Mouse (Mus musculus): Measurements from ENCODE around the gene Akap13. TPM values are rescaled to one million over a fixed set of nuclear protein-coding genes. Genes with fewer than 3 reads are reported as not detected.
A peak's percentile ranks its signal among the peaks of the same experiment; 100 is the strongest.
"Not testable (repeated sequence)": the region's sequence is repeated elsewhere in the genome, so short reads cannot be mapped to it uniquely, and the experiment has no call there.

Gene Akap13
- polyA plus RNA-seq, 1 experiment from 2014 or later: 37.6 TPM

DNA sequence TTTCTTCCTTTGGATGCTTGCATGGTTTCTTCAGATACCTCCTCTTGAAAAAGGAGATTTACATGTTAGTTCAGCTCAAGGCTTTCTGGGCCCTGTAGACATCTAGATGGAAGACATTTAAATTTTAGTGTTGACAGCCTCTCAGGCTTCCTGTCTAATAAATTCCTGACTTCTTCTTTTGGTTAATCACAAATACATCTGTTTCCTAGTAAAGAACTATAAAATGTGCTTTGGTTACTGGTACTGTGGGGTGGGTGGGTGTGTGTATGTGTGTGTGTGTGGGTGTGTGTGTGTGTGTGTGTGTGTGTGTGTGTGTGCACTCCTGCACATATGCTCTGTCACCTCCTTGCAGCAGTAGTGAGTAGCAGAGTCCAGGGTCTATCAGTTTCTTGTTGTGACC is 262.0 kb downstream of the Akap13 start:
- no peak overlapping the region for H3K4me3 ChIP-seq
- H3K36me3 ChIP-seq: peaks cover 35% of the 10 kb centered on the region
- no peak for DNase-seq (ENCODE audit: low spot score)
- H3K9me3 ChIP-seq: no peaks in the 10 kb centered on the region
- H3K27ac ChIP-seq: no peak overlapping the region
- H3K4me1 ChIP-seq: peaks cover 5% of the 10 kb centered on the region; the same call in 1 of the 2 replicates
- no peaks in the 10 kb centered on the region for H3K27me3 ChIP-seq (ENCODE audit: insufficient read depth, poor library complexity, severe bottlenecking)

DNA sequence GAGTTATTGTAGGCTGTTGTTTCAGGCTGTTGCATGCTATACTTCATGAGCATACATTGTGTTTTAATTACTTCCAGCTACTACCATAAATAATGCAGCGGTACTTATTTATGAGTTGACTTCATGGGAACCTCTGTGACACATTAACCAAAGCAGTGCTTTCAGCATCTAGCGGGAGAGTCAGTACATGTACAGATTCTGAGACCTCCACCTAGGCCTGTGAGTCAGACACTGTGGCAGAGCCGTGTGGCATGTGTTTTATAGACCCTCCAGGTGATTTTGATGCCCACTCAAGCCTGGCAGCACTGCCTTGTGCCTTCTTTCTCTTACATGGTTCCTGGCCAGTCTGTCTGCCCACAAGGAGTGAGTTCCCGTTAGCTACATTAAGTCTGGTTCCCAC is 266.0 kb downstream of the Akap13 start:
- 85% methylated on average over 4 of the region's 4 CpGs for WGBS
- Histone ChIP-seq H3K27ac (no peak overlapping the region), H3K36me3 (peaks cover 61% of the 10 kb centered on the region)

DNA sequence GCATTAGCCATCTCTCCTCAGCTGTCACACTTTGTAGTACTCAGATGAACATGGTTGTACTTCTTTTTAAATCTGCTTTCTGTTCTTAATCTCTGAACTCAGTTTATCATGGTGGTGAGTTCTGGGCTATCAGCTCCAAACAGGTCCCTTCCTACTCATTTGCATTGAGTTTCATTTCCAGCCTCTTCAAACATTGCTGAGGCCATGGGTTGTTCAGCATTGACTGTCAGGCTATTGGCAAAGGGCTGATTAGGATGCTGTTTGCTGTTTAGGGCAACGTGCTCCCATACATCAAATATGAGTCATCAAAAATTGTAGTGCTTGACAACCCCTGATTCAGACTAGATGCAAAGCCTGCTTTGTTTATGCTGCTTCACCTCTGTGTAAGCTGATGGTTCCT is 268.7 kb downstream of the Akap13 start:
- Histone ChIP-seq H3K9me3 (no peaks in the 10 kb centered on the region), H3K27ac (no peak overlapping the region), H3K27me3 (ENCODE audit: insufficient read depth, poor library complexity, severe bottlenecking) (no peaks in the 10 kb centered on the region), H3K36me3 (peaks cover 78% of the 10 kb centered on the region), H3K4me1 (no peaks in the 10 kb centered on the region), H3K4me3 (no peak overlapping the region)
- WGBS: 96% methylated on average over 1 of the region's 1 CpGs
- DNase-seq (ENCODE audit: low spot score): no peak

More for the DNA sequence above, 266.0 kb downstream of the Akap13 start:
- Histone ChIP-seq H3K4me3 (no peak overlapping the region), H3K9me3 (no peaks in the 10 kb centered on the region), H3K27me3 (ENCODE audit: insufficient read depth, poor library complexity, severe bottlenecking) (no peaks in the 10 kb centered on the region), H3K4me1 (no peaks in the 10 kb centered on the region)
- DNase-seq (ENCODE audit: low spot score): no peak

DNA sequence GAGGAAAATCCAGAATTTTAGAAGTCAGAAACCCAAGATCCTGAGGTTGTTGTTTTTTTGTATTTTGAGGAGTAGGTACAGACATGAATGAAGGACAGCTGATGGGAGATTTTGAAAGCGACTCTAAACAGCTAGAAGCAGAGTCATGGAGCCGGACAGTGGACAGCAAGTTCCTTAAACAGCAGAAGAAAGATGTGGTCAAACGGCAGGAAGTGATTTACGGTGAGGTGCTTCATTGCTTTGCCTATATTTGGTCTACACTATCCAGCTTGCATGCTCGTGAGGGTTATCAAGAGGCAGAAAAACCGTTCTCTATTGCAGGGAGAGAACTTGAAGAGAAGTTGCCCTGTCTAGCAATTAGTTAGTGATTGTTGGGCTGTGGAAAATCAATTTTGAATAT is 270.6 kb downstream of the Akap13 start:
- DNase-seq (ENCODE audit: low spot score): no peak
- no peak overlapping the region for H3K27ac ChIP-seq
- peaks cover 77% of the 10 kb centered on the region for H3K36me3 ChIP-seq
- H3K4me3 ChIP-seq: no peak overlapping the region
- WGBS: 87% methylated on average over 6 of the region's 6 CpGs
- no peaks in the 10 kb centered on the region for H3K4me1 ChIP-seq
- H3K27me3 ChIP-seq (ENCODE audit: insufficient read depth, poor library complexity, severe bottlenecking): no peaks in the 10 kb centered on the region
- no peaks in the 10 kb centered on the region for H3K9me3 ChIP-seq

DNA sequence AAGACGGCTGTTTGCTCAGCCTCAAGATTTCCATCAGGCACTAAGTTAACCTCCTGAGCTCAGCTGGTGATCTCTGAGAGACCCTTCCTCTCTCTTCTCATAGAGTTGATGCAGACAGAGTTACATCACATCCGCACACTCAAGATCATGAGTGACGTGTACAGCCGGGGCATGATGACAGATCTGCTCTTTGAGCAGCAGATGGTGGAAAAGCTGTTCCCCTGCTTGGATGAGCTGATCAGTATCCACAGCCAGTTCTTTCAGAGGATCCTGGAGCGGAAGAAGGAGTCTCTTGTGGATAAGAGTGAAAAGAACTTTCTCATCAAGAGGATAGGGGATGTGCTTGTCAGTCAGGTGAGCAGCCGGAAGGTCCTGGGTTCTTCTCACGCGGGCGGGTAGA is 271.5 kb downstream of the Akap13 start:
- peaks cover 80% of the 10 kb centered on the region for H3K36me3 ChIP-seq

DNA sequence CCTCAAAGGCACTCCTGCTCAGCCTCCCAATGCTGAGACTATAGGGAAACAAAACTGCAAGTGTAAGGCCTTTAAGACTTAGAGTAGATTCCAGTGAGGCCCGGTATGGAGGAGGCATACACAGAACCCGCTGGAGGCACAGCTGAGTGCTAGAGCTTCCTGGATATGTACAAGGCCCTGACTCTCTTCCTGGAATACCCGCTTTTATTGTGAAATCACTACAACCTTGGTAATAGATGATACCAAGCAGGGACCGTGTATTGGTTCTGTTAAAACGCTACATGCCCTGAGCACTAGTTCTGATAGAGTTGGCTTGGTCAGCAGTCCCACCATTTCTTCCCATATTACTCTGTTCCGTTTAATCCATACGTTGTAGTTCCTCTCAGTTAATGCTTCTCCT is 274.3 kb downstream of the Akap13 start:
- H3K4me3 ChIP-seq: no peak overlapping the region
- WGBS: 94% methylated on average over 7 of the region's 7 CpGs
- no peak overlapping the region for H3K27ac ChIP-seq
- H3K4me1 ChIP-seq: no peaks in the 10 kb centered on the region
- H3K27me3 ChIP-seq (ENCODE audit: insufficient read depth, poor library complexity, severe bottlenecking): no peaks in the 10 kb centered on the region
- DNase-seq (ENCODE audit: low spot score): no peak
- no peaks in the 10 kb centered on the region for H3K9me3 ChIP-seq
- H3K36me3 ChIP-seq: peaks cover 83% of the 10 kb centered on the region

More for the DNA sequence above, 271.5 kb downstream of the Akap13 start:
- DNase-seq (ENCODE audit: low spot score): no peak
- 92% methylated on average over 9 of the region's 9 CpGs for WGBS
- Histone ChIP-seq H3K4me3 (no peak overlapping the region), H3K4me1 (no peaks in the 10 kb centered on the region), H3K9me3 (no peaks in the 10 kb centered on the region), H3K27me3 (ENCODE audit: insufficient read depth, poor library complexity, severe bottlenecking) (no peaks in the 10 kb centered on the region), H3K27ac (no peak overlapping the region)

DNA sequence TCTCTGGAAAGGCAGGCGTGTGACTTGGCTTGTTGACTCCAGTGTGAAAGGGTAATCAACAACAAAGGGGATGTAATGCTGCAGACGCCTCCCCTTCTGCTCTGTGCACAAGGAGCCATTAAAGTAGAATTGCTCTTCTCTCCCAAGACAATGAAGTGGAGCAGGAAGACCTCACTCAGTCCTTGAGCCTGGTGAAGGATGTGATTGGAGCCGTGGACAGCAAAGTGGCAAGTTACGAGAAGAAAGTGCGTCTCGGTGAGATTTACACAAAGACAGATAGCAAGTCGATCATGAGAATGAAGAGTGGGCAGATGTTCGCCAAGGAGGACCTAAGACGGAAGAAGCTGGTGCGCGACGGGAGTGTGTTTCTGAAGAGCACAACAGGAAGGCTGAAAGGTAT is 274.9 kb downstream of the Akap13 start:
- Histone ChIP-seq H3K27ac (no peak overlapping the region), H3K36me3 (peaks cover 82% of the 10 kb centered on the region), H3K9me3 (no peaks in the 10 kb centered on the region), H3K4me1 (no peaks in the 10 kb centered on the region), H3K4me3 (no peak overlapping the region), H3K27me3 (ENCODE audit: insufficient read depth, poor library complexity, severe bottlenecking) (no peaks in the 10 kb centered on the region)
- DNase-seq (ENCODE audit: low spot score): no peak
- 92% methylated on average over 12 of the region's 12 CpGs for WGBS

DNA sequence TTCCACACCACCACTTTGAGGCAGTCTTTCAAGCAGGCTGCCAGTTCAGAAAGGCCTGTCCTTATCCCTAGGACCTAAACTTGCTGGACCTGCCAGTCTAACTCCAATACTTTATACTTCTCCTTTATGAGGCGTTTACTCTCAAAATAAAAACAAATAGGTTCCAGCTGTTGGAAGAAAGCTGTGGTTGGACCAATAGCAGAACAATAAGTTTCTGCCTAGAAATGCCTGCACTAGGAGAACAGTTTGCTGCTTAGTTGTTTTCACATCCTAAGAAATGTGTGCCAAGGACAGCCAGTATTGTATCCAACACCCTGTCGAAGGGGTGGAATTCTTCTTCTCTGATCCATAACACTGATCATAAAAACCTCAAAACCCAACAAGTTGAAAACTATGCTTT is 276.6 kb downstream of the Akap13 start:
- H3K27me3 ChIP-seq (ENCODE audit: insufficient read depth, poor library complexity, severe bottlenecking): no peaks in the 10 kb centered on the region
- H3K4me1 ChIP-seq: no peaks in the 10 kb centered on the region
- WGBS: 90% methylated on average over 2 of the region's 2 CpGs
- no peaks in the 10 kb centered on the region for H3K9me3 ChIP-seq
- H3K27ac ChIP-seq: no peak overlapping the region
- H3K4me3 ChIP-seq: no peak overlapping the region
- DNase-seq (ENCODE audit: low spot score): no peak
- peaks cover 85% of the 10 kb centered on the region for H3K36me3 ChIP-seq

DNA sequence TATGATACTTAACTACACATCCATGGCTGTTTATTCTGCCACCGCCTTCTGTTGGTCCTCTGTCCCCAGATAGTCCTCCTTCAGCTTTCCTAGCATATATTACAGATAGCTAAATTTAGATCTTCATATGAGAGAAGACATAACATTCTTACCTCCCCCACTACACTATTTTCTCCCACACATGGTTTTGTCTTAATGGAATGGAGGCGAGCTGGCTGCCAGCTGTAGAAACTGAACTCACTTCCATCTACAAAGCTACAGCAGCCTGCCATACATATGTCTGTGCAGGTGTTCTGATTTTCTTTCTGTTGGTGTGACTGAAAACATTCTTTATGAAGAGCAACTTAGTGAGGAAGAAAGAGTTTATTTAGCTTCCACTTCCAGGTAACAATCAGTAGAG is 277.8 kb downstream of the Akap13 start:
- 85% methylated on average over 2 of the region's 2 CpGs for WGBS
- H3K4me3 ChIP-seq: no peak overlapping the region
- H3K36me3 ChIP-seq: peaks cover 85% of the 10 kb centered on the region
- no peak for DNase-seq (ENCODE audit: low spot score)
- H3K9me3 ChIP-seq: no peaks in the 10 kb centered on the region
- H3K4me1 ChIP-seq: no peaks in the 10 kb centered on the region
- no peaks in the 10 kb centered on the region for H3K27me3 ChIP-seq (ENCODE audit: insufficient read depth, poor library complexity, severe bottlenecking)
- no peak overlapping the region for H3K27ac ChIP-seq

DNA sequence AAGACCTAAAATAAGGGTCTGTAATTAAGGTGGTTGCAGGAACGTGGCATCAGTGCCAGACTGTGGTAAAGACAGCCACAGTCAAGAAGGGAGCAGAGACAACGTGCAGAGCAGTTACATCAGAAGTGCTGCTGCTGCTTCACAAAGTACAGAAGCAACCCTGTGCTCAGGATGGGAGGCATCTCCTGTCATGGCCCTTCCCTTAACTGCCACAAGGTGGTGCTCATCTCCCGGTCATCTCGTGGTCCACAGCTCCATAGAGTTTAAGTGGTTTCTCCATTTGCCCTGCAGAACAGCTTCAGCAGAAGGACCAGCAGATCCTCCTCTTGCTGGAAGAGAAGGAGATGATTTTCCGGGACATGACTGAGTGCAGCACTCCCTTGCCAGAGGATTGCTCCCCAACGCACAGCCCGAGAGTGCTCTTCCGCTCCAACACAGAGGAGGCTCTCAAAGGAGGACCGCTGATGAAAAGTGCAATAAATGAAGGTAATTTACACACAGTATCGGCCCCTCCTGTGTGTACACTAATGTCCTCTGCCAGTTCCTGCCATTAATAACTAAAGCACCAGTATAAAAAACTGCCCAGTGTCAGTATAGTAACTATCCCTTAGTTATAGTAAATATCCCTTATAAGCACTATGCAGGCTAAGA is 283.9 kb downstream of the Akap13 start:
- WGBS: 53% methylated on average over 10 of the region's 10 CpGs
- Histone ChIP-seq H3K4me3 (no peak overlapping the region), H3K4me1 (no peaks in the 10 kb centered on the region), H3K9me3 (no peaks in the 10 kb centered on the region), H3K27me3 (ENCODE audit: insufficient read depth, poor library complexity, severe bottlenecking) (no peaks in the 10 kb centered on the region), H3K27ac (no peak overlapping the region), H3K36me3 (peaks cover 77% of the 10 kb centered on the region)
- peak; percentile 86 for DNase-seq (ENCODE audit: low spot score)

DNA sequence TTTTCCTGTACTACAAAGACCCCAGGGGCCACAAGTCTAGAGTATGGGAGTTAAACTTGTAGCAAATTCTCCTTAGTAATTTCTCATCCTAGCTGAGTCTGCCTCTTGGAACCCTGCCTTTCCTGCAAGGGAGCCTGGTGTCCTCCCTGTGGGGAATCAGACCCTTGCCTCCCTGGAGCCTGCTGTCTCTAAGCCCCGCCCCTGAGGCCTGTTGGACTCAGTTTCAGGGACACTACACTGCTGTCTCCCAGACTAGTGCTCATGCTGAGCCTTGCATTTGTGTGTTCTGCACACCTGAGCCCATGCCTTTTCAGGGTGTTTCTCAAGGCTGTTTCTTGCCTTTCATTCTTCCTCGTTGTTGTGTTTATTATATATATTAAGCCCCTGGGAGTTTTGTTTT is 289.2 kb downstream of the Akap13 start:
- Histone ChIP-seq H3K4me1 (peaks cover 20% of the 10 kb centered on the region), H3K9me3 (no peaks in the 10 kb centered on the region), H3K27me3 (ENCODE audit: insufficient read depth, poor library complexity, severe bottlenecking) (no peaks in the 10 kb centered on the region), H3K4me3 (no peak overlapping the region), H3K36me3 (peaks cover 76% of the 10 kb centered on the region), H3K27ac (0 out of 2 replicates have a peak overlapping the region, but pooled peaks have one; percentile 42)
- DNase-seq (ENCODE audit: low spot score): no peak
- WGBS: 72% methylated on average over 2 of the region's 2 CpGs

DNA sequence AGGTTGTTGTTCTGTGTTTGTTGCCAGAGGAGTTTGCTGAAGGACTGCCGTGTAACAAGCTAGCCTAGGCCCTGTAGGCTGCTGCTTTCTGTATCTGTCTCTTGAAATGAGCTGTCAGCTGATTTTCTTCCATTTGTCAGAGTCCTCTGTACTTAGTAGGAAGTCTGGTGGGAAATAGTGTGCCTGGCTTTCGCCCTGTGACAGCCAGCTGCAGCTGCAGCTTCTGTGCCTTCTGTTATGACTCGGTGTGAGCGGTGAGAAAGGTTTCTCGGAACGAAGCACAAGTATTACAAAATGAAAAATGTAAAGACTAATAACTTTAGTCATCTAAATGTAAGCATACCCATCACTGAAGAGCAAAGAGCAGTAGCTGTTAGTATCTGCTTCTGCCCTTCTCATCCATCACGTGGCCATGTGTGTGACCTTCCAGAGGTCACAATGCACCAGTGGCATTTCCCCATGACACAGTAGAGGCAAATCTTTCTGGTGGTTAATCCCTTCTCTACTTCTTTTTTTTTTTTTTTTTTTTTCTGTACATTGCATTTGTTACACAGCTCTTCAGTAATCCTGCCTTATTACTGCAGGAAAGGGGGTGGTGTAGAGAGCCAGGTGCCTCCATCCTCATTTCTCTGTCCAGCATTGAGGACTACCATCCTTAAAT is 289.8 kb downstream of the Akap13 start:
- WGBS: 63% methylated on average over 7 of the region's 7 CpGs
- H3K36me3 ChIP-seq: peaks cover 76% of the 10 kb centered on the region

DNA sequence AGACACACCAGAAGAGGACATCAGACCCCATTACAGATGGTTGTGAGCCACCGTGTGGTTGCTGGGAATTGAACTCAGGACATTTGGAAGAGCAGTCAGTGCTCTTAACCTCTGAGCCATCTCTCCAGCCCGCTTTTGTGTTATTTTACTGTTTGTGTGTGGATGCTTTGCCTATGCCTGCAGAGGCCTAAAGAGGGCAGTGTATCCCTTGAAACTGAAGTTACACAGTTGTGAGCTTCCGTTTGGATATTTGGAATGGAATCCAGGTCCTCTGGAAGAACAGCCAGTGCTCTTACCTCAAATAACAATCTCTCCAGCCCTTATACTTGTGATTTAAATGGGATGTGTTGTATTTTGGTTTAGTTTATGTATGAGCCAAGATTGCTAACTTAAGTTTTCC is 290.6 kb downstream of the Akap13 start:
- not testable (repeated sequence) for H3K27me3 ChIP-seq (ENCODE audit: insufficient read depth, poor library complexity, severe bottlenecking); H3K27ac ChIP-seq; H3K4me3 ChIP-seq; H3K9me3 ChIP-seq; DNase-seq (ENCODE audit: low spot score)
- H3K36me3 ChIP-seq: peaks cover 78% of the 10 kb centered on the region
- H3K4me1 ChIP-seq: peaks cover 27% of the 10 kb centered on the region
- 67% methylated on average over 3 of the region's 3 CpGs for WGBS

More for the DNA sequence above, 289.8 kb downstream of the Akap13 start:
- no peaks in the 10 kb centered on the region for H3K27me3 ChIP-seq (ENCODE audit: insufficient read depth, poor library complexity, severe bottlenecking)
- no peaks in the 10 kb centered on the region for H3K9me3 ChIP-seq
- H3K4me1 ChIP-seq: peaks cover 20% of the 10 kb centered on the region
- no peak for DNase-seq (ENCODE audit: low spot score)
- H3K4me3 ChIP-seq: no peak overlapping the region
- no peak overlapping the region for H3K27ac ChIP-seq

Data from heart, embryonic 10.5 days (tissue).